Mouse (Mus musculus): ENCODE data around the gene Alg5.

GRCm38 (mm10) chr3:54687245-54687644 lies 48.1 kb upstream of the Alg5 start:
- no peak for TF ChIP-seq GATA1 (IDR thresholded peaks at IDR 0.05; ENCODE audit: borderline replicate concordance, low read length)
- no peak for TF ChIP-seq FLI1 (IDR thresholded peaks at IDR 0.05; ENCODE audit: low read length)
